Mouse (Mus musculus): ENCODE results near the gene Gstm3. TPM values are rescaled to one million over a fixed set of nuclear protein-coding genes. Genes with fewer than 3 reads are reported as not detected.
"Not testable (repeated sequence)": the region's sequence is repeated elsewhere in the genome, so short reads cannot be mapped to it uniquely, and the experiment has no call there.

The Gstm3 gene
- polyA plus RNA-seq, 1 experiment from 2014 or later: 0.11 TPM

DNA sequence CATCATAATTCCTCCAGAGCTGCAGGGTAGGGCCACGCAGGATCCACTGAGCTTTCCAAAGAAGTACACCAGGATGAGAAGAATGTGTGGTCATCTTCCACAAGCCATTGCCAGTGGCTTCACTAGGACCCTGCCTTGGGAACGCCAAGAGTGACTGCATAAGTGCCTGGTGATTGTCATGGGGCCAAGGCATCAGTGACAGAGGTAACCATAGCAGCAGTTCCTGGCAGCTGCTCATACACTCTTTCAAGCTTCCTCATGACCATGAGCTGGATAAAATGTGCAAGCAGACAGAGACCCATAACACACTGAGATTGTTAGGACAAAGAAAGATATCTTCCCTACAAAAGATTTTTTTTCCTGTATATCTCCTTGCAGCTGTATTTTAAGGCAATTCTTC, 41.2 kb upstream of the Gstm3 start:
- no peak overlapping the region for H3K4me3 ChIP-seq (ENCODE audit: low read length)
- no peaks in the 10 kb centered on the region for H3K36me3 ChIP-seq (ENCODE audit: control insufficient read depth, insufficient read depth, low read length)
- H3K9me3 ChIP-seq (ENCODE audit: control insufficient read depth, low read length): no peaks in the 10 kb centered on the region
- 32% methylated on average over 2 of the region's 2 CpGs for WGBS
- H3K9ac ChIP-seq (ENCODE audit: low read length): no peak overlapping the region
- peaks cover 8% of the 10 kb centered on the region; the same call in 1 of the 2 replicates for H3K4me1 ChIP-seq (replicated peaks; ENCODE audit: control insufficient read depth, insufficient read depth, low read length)
- H3K27ac ChIP-seq (ENCODE audit: low read length): no peak overlapping the region
- peak; percentile 59; the same call in 1 of the 2 replicates for ATAC-seq (ENCODE audit: low read depth)
- no peak overlapping the region for H3K4me2 ChIP-seq (ENCODE audit: low read depth, low read length)
- no peaks in the 10 kb centered on the region for H3K27me3 ChIP-seq (ENCODE audit: control insufficient read depth, insufficient read depth, low read depth, low read length)

DNA sequence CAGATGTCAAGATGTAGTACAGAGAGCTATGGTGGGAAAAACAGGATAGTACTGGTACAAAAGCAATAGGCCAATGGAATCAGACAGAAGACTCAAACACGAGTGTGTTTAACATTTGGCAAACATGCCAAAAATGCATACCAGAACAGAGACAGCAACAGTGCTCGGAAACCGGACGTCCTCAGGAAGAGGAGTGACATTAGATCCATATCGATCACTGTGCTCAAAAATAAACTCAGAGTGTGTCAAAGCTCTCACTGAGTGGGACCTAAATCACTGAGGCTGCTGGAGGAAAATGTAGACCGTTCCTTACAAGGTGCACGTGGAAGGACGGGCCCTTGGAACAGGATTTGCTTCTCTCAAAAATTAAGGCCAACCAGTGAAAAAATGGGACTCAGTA, 32.9 kb upstream of the Gstm3 start:
- H3K27me3 ChIP-seq (ENCODE audit: control insufficient read depth, insufficient read depth, low read depth, low read length): no peaks in the 10 kb centered on the region
- H3K27ac ChIP-seq (ENCODE audit: low read length): peak overlapping the region; percentile 39
- H3K4me2 ChIP-seq (ENCODE audit: low read depth, low read length): no peak overlapping the region
- no peak overlapping the region for H3K4me3 ChIP-seq (ENCODE audit: low read length)
- H3K9me3 ChIP-seq (ENCODE audit: control insufficient read depth, low read length): no peaks in the 10 kb centered on the region
- no peaks in the 10 kb centered on the region for H3K36me3 ChIP-seq (ENCODE audit: control insufficient read depth, insufficient read depth, low read length)
- peak; percentile 26 for ATAC-seq (ENCODE audit: low read depth)
- H3K4me1 ChIP-seq (replicated peaks; ENCODE audit: control insufficient read depth, insufficient read depth, low read length): no peaks in the 10 kb centered on the region
- WGBS: 49% methylated on average over 8 of the region's 8 CpGs
- H3K9ac ChIP-seq (ENCODE audit: low read length): no peak overlapping the region

DNA sequence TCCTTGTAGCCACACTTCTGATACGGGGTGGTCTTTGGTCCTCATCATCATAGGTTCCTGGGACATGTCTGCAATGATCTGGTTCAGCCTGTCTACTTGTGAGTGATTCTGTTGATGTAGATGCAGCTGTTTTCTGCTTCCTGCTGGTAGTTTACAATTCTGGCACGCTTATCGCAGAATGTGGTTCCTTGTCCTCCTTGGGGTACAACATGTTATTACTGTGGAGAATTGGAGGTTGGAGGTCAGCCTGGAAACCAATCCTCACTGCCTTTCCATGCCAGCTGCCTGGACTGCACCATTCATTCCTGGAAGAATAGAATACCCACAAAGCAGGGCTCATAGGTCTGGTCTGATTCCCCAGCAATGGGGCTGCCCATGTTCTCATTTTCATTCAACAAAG, 30.4 kb upstream of the Gstm3 start:
- no peak overlapping the region for H3K4me2 ChIP-seq (ENCODE audit: low read depth, low read length)
- no peak overlapping the region for H3K9ac ChIP-seq (ENCODE audit: low read length)
- no peak overlapping the region for H3K27ac ChIP-seq (ENCODE audit: low read length)
- no peaks in the 10 kb centered on the region for H3K4me1 ChIP-seq (replicated peaks; ENCODE audit: control insufficient read depth, insufficient read depth, low read length)
- no peak for ATAC-seq (ENCODE audit: low read depth)
- no peaks in the 10 kb centered on the region for H3K9me3 ChIP-seq (ENCODE audit: control insufficient read depth, low read length)
- WGBS: 67% methylated on average over 3 of the region's 3 CpGs
- no peaks in the 10 kb centered on the region for H3K27me3 ChIP-seq (ENCODE audit: control insufficient read depth, insufficient read depth, low read depth, low read length)
- no peaks in the 10 kb centered on the region for H3K36me3 ChIP-seq (ENCODE audit: control insufficient read depth, insufficient read depth, low read length)
- no peak overlapping the region for H3K4me3 ChIP-seq (ENCODE audit: low read length)

DNA sequence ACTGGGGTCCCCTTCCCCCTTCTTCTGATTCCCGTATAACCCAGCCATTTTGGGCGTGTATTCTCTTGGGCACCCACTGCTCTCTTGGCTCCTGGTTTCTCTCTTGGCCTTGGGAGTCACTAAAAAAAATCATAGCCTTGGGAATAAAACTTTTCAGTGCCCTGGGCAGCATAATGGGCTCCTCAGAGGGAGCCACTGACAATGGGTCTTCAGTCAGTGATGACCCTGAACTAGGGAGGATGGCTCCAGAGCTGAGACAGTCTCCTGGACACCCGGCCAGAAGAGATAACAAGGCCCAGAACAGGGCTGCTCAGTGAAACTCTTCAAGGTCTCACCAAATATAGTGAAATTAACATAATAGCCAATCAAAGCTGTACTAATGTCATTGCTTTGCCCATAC, 29.5 kb upstream of the Gstm3 start:
- H3K4me3 ChIP-seq (ENCODE audit: low read length): no peak overlapping the region
- no peak overlapping the region for H3K9ac ChIP-seq (ENCODE audit: low read length)
- ATAC-seq (ENCODE audit: low read depth): no peak
- H3K9me3 ChIP-seq (ENCODE audit: control insufficient read depth, low read length): no peaks in the 10 kb centered on the region
- WGBS: 80% methylated on average over 3 of the region's 3 CpGs
- H3K27ac ChIP-seq (ENCODE audit: low read length): no peak overlapping the region
- no peaks in the 10 kb centered on the region for H3K4me1 ChIP-seq (replicated peaks; ENCODE audit: control insufficient read depth, insufficient read depth, low read length)
- H3K36me3 ChIP-seq (ENCODE audit: control insufficient read depth, insufficient read depth, low read length): no peaks in the 10 kb centered on the region
- H3K27me3 ChIP-seq (ENCODE audit: control insufficient read depth, insufficient read depth, low read depth, low read length): no peaks in the 10 kb centered on the region
- no peak overlapping the region for H3K4me2 ChIP-seq (ENCODE audit: low read depth, low read length)

DNA sequence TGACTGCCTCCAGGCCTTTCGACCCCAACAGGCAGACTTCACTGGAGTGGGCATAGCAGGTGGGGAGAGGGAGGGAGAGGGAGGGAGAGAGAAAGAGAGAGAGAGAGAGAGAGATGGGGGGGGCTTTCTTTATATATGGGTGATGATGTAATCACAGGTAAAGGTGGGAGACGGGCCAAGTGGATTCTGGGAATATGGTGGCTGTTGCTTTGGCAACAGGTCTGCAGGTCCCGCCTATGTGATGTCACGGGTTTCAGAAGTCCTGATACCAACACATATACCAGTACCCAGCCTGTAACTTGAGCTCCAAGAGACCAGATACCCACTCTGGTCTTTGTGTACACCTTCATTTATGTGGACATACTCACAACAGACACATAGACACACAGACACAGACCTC, 27.5 kb upstream of the Gstm3 start:
- Histone ChIP-seq H3K9me3 (ENCODE audit: control insufficient read depth, low read length) (no peaks in the 10 kb centered on the region), H3K27ac (ENCODE audit: low read length) (no peak overlapping the region), H3K27me3 (ENCODE audit: control insufficient read depth, insufficient read depth, low read depth, low read length) (no peaks in the 10 kb centered on the region), H3K36me3 (ENCODE audit: control insufficient read depth, insufficient read depth, low read length) (no peaks in the 10 kb centered on the region), H3K4me2 (ENCODE audit: low read depth, low read length) (no peak overlapping the region), H3K4me1 (replicated peaks; ENCODE audit: control insufficient read depth, insufficient read depth, low read length) (no peaks in the 10 kb centered on the region), H3K9ac (ENCODE audit: low read length) (no peak overlapping the region), H3K4me3 (ENCODE audit: low read length) (no peak overlapping the region)
- WGBS: 86% methylated on average over 4 of the region's 4 CpGs
- no peak for ATAC-seq (ENCODE audit: low read depth)

DNA sequence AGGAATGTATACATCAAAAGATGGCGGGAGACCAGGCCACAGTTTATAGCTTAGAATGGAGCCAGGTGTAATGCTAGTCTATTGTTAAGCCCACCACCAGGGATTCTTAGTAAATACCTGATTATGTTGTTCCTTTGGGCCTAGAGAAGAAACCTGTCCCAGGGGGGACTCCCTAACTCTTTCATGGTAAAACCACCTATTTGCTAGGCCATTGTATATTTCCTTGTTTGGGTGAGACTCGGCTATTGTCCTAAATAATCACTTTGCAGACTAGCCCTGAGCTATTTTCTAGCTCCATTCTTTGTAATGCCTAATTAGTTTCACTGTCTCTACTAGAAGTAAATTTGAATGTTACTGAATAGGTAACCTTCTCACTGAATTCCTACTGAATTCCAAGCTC, 26.9 kb upstream of the Gstm3 start:
- not testable (repeated sequence) for ATAC-seq (ENCODE audit: low read depth); H3K27me3 ChIP-seq (ENCODE audit: control insufficient read depth, insufficient read depth, low read depth, low read length)
- WGBS: 73% methylated on average over 2 of the region's 2 CpGs

DNA sequence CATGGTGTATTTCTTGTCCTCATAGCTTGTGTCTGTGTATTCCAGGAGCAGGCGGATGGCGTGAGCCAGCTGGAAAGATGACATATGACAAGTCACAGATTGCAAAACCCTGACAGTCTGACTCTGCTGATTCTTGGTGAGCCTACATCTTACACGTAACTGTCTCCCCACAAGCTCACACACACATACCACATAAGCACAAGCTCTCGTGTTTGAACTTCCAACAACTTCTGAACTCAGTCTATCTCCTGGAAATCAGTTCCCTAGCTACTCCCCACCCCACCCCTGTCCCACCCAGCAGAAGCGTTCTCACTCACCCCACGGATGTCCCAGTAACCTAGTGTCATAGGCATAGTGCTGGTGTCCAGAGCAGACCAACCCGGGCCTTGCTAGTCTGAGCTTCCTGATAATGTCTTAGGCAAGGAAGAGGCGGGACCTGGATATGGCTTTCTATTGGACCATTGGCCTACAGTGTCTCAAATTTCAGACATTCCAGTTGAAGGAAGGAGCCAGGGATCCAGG, 17.0 kb upstream of the Gstm3 start, which contains the start of gene Gstm2:
TSS of gene Gstm2 (minus strand) at position 413 of the 522 bp plus-strand sequence.
- WGBS: 24% methylated on average over 8 of the region's 8 CpGs
- H3K4me1 ChIP-seq (replicated peaks; ENCODE audit: control insufficient read depth, insufficient read depth, low read length): peaks cover 11% of the 10 kb centered on the region
- peak within 1 kb of the TSS; percentile 55 for H3K9ac ChIP-seq (ENCODE audit: low read length)
- peak within 1 kb of the TSS; percentile 48 for H3K4me2 ChIP-seq (ENCODE audit: low read depth, low read length)
- H3K36me3 ChIP-seq (ENCODE audit: control insufficient read depth, insufficient read depth, low read length): no peaks in the 10 kb centered on the region
- peak; percentile 97 for ATAC-seq (ENCODE audit: low read depth)
- no peaks in the 10 kb centered on the region for H3K9me3 ChIP-seq (ENCODE audit: control insufficient read depth, low read length)
- H3K27ac ChIP-seq (ENCODE audit: low read length): peak within 1 kb of the TSS; percentile 84
- H3K4me3 ChIP-seq (ENCODE audit: low read length): peak within 1 kb of the TSS; percentile 39
- H3K27me3 ChIP-seq (ENCODE audit: control insufficient read depth, insufficient read depth, low read depth, low read length): no peaks in the 10 kb centered on the region

More for the DNA sequence above, 26.9 kb upstream of the Gstm3 start:
- not testable (repeated sequence) for H3K9me3 ChIP-seq (ENCODE audit: control insufficient read depth, low read length); H3K4me1 ChIP-seq (replicated peaks; ENCODE audit: control insufficient read depth, insufficient read depth, low read length); H3K4me2 ChIP-seq (ENCODE audit: low read depth, low read length); H3K36me3 ChIP-seq (ENCODE audit: control insufficient read depth, insufficient read depth, low read length); H3K9ac ChIP-seq (ENCODE audit: low read length); H3K27ac ChIP-seq (ENCODE audit: low read length); H3K4me3 ChIP-seq (ENCODE audit: low read length)

DNA sequence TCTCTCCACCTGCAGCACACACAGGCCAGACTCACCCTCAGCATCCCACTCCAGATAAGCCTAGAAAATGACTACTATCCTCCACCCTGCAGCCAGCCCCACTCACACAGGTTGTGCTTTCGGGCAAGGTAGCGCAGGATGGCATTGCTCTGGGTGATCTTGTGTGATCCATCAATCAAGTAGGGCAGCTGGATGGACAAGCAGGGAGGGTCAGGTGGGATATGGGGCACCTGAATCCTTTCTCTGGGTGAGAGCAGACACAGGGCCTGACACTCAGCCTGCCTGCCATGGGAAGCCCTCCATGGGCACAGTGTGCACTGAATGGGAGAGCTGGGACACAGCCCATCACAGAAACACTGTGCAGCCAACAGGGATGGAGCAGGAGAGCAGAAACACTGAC, 16.1 kb upstream of the Gstm3 start:
- ATAC-seq (ENCODE audit: low read depth); H3K9me3 ChIP-seq (ENCODE audit: control insufficient read depth, low read length); H3K36me3 ChIP-seq (ENCODE audit: control insufficient read depth, insufficient read depth, low read length); H3K9ac ChIP-seq (ENCODE audit: low read length); H3K27me3 ChIP-seq (ENCODE audit: control insufficient read depth, insufficient read depth, low read depth, low read length): not testable (repeated sequence)
- 100% methylated on average over 2 of the region's 2 CpGs for WGBS
- Histone ChIP-seq H3K27ac (ENCODE audit: low read length) (peak overlapping the region; percentile 84; the same call in 1 of the 2 replicates), H3K4me1 (replicated peaks; ENCODE audit: control insufficient read depth, insufficient read depth, low read length) (peaks cover 11% of the 10 kb centered on the region), H3K4me3 (ENCODE audit: low read length) (peak overlapping the region; percentile 39; the same call in 1 of the 2 replicates), H3K4me2 (ENCODE audit: low read depth, low read length) (peak overlapping the region; percentile 48)

DNA sequence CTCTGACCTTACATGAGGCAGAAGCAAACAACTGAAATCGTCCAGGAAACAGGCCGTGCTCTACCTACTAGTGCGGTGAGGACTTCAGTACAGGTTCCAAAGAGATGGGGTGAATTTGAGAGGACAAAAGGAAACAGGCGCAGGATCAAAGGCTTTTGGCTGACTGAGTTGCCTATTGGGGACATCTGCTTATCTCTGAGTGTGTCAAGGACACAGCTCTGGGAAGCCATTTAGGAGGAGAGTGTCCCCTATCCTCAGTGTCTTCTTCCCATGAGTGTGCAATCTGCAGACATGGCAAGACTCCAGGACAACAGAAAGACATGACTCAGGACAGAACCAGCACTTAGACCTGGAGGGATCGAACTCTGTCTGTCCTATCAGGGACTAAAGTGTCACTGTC, 15.4 kb upstream of the Gstm3 start:
- WGBS: 66% methylated on average over 5 of the region's 5 CpGs
- no peak overlapping the region for H3K4me2 ChIP-seq (ENCODE audit: low read depth, low read length)
- H3K9ac ChIP-seq (ENCODE audit: low read length): no peak overlapping the region
- no peaks in the 10 kb centered on the region for H3K27me3 ChIP-seq (ENCODE audit: control insufficient read depth, insufficient read depth, low read depth, low read length)
- peaks cover 11% of the 10 kb centered on the region for H3K4me1 ChIP-seq (replicated peaks; ENCODE audit: control insufficient read depth, insufficient read depth, low read length)
- no peak overlapping the region for H3K27ac ChIP-seq (ENCODE audit: low read length)
- no peaks in the 10 kb centered on the region for H3K36me3 ChIP-seq (ENCODE audit: control insufficient read depth, insufficient read depth, low read length)
- no peak for ATAC-seq (ENCODE audit: low read depth)
- no peak overlapping the region for H3K4me3 ChIP-seq (ENCODE audit: low read length)
- no peaks in the 10 kb centered on the region for H3K9me3 ChIP-seq (ENCODE audit: control insufficient read depth, low read length)

DNA sequence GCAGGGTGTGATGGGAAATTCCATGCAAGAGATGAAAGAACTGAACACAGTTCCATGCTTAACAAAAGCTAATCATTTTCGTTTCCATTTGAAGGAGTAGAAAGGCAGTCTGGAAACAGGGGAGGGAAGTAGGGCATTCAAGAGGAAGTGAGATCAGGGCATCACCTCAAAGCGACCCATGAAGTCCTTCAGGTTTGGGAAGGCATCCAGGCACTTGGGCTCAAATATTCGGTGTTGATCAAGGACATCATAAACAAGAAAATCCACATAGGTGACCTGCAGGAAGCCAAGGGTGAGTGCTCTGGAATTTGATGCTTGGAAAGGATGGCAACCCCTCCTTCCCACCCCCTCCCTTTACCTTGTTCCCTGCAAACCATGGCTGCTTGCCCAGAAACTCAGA, 14.7 kb upstream of the Gstm3 start:
- Histone ChIP-seq H3K9ac (ENCODE audit: low read length) (no peak overlapping the region), H3K4me3 (ENCODE audit: low read length) (no peak overlapping the region), H3K4me1 (replicated peaks; ENCODE audit: control insufficient read depth, insufficient read depth, low read length) (peaks cover 11% of the 10 kb centered on the region), H3K4me2 (ENCODE audit: low read depth, low read length) (no peak overlapping the region), H3K27me3 (ENCODE audit: control insufficient read depth, insufficient read depth, low read depth, low read length) (no peaks in the 10 kb centered on the region), H3K36me3 (ENCODE audit: control insufficient read depth, insufficient read depth, low read length) (no peaks in the 10 kb centered on the region), H3K9me3 (ENCODE audit: control insufficient read depth, low read length) (no peaks in the 10 kb centered on the region), H3K27ac (ENCODE audit: low read length) (no peak overlapping the region)
- WGBS: 30% methylated on average over 3 of the region's 3 CpGs
- ATAC-seq (ENCODE audit: low read depth): no peak

Measured in lung, embryonic 16.5 days (tissue).